Mouse (Mus musculus): ENCODE measurements around the gene Cog8. TPM values are rescaled to one million over a fixed set of nuclear protein-coding genes. Genes with fewer than 3 reads are reported as not detected.

Gene Cog8
- polyA plus RNA-seq (2015; fragmentation: Illumina TruSeq; extraction: RNeasy Lipid Tissue Mini Kit (QIAGEN cat#74804); ENCODE audit: low read depth, low replicate concordance) = 27.1 TPM

DNA sequence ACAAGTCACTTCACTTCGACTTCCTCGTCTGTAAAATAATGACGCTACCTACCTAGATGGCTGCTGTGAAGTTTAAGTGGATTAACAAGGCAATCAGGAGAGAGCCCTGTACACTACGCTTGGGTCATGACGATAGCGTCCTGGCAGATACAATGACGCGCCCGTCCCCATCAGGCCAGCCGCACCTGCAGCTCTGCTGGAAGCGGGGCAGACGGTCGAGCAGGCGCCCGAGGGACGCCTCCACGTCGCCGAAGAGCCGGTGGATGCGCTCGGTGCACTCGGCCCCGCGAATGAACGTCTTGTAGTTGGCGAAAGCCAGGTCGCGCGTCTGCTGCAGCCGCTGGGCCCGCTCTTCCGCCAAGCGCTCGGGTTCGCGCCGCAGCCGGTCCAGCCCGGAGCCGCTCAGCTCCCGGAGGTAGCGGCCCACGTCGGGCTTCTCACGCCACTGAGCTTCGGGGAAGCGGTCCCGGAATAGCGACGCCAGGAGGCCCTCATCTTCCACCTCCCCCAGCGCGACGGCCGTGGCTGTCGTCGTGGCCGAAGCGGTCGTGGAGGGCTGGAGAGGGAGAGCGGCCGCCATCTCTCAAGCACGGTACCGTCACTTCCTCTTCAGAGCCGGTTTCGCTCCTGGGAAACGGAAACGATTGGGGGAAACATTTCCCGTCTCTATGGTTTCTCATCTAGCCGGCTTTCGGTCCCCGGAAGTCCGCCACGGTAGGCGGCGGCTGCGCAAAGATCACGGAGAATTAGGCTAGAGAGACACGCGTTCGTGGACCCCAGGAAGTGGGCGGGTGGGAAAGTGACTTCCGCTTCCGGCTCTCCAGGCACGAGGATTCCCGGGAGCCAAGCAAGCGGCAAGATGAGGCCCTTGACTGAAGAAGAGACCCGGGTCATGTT lies at the start of gene Cog8, which contains the start of gene Nip7:
Cog8 (minus strand) TSS at position 614 of the 897 bp plus-strand sequence.
Nip7 (plus strand) TSS at position 802 of the 897 bp plus-strand sequence.

GRCm38 (mm10) chr8:107096366-107097036 lies 40.0 kb upstream of the Cog8 start, which contains the start of gene Terf2:
Gene Terf2, minus strand, starts transcription at chr8:107096547.

DNA sequence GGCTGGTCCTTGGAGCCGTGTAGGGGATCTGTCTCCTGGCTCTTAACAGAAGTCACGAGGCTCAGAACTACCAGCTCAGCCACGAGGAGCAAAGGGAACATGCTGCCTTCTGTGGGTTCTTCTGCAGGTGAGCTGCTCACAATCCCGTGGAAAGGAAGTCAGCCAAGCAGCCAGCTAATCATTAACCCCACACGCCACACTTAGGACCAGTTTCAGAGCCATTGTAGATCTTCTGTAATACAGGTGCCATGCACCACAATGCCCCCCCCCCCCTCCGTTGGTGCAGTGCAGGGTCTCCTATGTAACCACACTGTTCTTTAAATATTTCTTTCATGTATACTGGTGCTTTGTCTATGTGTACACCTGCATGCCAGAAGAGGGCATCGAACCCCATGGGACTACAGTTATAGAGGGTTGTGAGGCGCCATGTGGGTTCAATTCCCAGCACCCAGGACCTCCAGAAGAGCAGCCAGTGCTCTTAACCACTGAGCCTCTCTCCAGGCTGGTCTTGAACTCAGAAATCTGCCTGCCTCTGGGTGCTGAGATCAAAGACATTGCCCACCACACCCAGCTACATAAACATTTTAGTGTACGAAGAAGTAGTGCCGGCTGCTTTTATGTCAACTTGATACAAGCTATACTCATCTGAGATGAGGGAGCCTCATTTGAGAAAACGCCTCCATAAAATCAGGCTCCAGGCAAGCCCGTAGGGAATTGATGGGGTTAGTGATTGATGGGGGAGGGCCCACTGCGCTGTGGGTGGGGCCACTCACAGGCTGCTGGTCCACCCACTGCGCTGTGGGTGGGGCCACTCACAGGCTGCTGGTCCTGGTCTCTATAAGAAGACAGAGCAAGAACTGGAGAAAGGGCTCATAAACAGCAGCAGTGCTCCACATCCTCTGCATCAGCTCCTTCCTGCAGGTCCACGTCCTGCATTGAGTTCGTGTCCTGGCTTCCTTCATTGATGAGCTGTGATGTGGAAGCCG lies 9.3 kb upstream of the Cog8 start, which contains the start of gene Tmed6:
Tmed6 (minus strand) TSS at position 134 of the 986 bp plus-strand sequence.

GRCm38 (mm10) chr8:107048061-107048941 lies 8.2 kb downstream of the Cog8 start, which contains the start of gene Pdf:
Gene Pdf, minus strand, starts transcription at chr8:107048614.

DNA sequence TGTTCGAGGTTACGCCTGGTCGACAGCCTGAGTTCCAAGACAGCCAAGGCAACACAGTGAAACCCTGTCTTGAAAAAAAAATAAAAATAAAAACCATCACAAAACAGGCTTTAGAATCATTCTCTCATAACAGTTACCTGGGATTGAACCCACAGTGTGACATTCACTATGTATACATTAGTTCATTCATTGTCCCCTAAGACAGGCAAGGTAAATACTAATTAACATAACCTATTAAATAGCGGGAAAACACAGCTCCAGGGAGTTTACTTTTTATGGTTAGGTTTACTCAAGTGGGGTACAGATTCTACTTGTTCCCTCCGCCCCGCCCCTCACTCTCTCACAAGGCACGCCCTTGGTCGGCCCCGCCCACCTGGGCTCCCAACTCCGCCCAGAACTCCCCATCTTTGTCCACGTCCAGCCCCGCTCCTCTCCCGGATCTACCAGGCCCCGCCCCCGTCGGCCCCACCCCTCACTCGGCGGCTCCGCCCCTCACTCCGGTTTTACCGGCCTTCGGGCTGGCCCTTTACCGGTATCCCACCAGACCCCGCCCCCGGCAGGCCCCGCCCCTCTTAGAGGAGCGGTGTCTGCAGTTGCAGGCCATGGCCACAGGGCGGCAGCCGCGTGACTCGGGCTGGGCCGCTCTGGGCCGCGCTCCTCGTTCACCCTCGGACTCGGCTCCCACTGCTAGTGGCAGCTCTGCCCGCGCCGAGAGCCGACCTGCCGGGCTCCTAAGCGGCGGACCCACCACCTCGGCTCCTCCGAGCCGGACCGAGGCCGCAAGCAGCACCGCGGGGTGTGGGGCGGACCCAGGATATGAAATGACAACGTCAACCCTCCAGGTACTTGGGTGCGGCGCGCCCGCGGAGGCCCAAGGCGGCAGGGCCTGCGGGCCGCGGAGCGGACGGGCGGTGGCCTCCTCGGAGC lies 25.6 kb downstream of the Cog8 start, which contains the start of gene Vps4a:
Vps4a (plus strand) TSS at position 573 of the 927 bp plus-strand sequence.

Other genes starting within 250 kb of the Cog8 start
- 1.2 TPM for gene Has3, start 186.4 kb downstream of the Cog8 start, polyA plus RNA-seq (2015; fragmentation: Illumina TruSeq; extraction: RNeasy Lipid Tissue Mini Kit (QIAGEN cat#74804); ENCODE audit: low read depth, low replicate concordance)
- gene Utp4, start 163.1 kb downstream of the Cog8 start, polyA plus RNA-seq (2015; fragmentation: Illumina TruSeq; extraction: RNeasy Lipid Tissue Mini Kit (QIAGEN cat#74804); ENCODE audit: low read depth, low replicate concordance) = 26.7 TPM
- 7.2 TPM for gene Sntb2, start 120.9 kb downstream of the Cog8 start, polyA plus RNA-seq (2015; fragmentation: Illumina TruSeq; extraction: RNeasy Lipid Tissue Mini Kit (QIAGEN cat#74804); ENCODE audit: low read depth, low replicate concordance)
- gene Vps4a, start 25.5 kb downstream of the Cog8 start, polyA plus RNA-seq (2015; fragmentation: Illumina TruSeq; extraction: RNeasy Lipid Tissue Mini Kit (QIAGEN cat#74804); ENCODE audit: low read depth, low replicate concordance) = 124 TPM
- gene Pdf, start 8.1 kb downstream of the Cog8 start, polyA plus RNA-seq (2015; fragmentation: Illumina TruSeq; extraction: RNeasy Lipid Tissue Mini Kit (QIAGEN cat#74804); ENCODE audit: low read depth, low replicate concordance) = 34.1 TPM
- 45.9 TPM for gene Nip7, start 188 bp upstream of the Cog8 start, polyA plus RNA-seq (2015; fragmentation: Illumina TruSeq; extraction: RNeasy Lipid Tissue Mini Kit (QIAGEN cat#74804); ENCODE audit: low read depth, low replicate concordance)
- gene Tmed6, start 9.0 kb upstream of the Cog8 start, polyA plus RNA-seq (2015; fragmentation: Illumina TruSeq; extraction: RNeasy Lipid Tissue Mini Kit (QIAGEN cat#74804); ENCODE audit: low read depth, low replicate concordance) = not detected
- 34.8 TPM for gene Terf2, start 39.9 kb upstream of the Cog8 start, polyA plus RNA-seq (2015; fragmentation: Illumina TruSeq; extraction: RNeasy Lipid Tissue Mini Kit (QIAGEN cat#74804); ENCODE audit: low read depth, low replicate concordance)
- gene Cyb5b, start 94.0 kb upstream of the Cog8 start, polyA plus RNA-seq (2015; fragmentation: Illumina TruSeq; extraction: RNeasy Lipid Tissue Mini Kit (QIAGEN cat#74804); ENCODE audit: low read depth, low replicate concordance) = 93.6 TPM
- gene Nfat5, start 236.8 kb upstream of the Cog8 start, polyA plus RNA-seq (2015; fragmentation: Illumina TruSeq; extraction: RNeasy Lipid Tissue Mini Kit (QIAGEN cat#74804); ENCODE audit: low read depth, low replicate concordance) = 27.3 TPM